In the genomic region with DNA sequence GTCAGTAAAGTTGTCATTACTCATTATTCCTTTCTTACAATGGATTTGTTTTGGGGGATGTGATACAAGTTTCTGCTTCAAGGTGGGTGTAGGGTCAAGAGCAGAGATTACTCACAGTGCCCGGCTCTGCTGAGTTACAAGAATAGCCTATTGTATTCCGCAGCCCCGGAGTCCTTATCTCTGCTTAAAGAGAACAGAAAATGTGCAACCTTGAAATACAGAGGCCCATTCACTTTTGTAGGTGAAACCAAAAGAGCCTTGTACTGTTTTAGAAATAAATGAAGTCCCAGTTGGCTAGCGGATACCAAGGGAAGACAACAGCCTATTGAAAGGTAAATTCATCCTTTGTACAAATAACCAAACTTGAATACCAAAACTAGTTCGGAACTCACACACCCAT, we compare ENCODE assay signal across 13 mouse cellular contexts. TPM values are rescaled to one million over a fixed set of nuclear protein-coding genes. Genes with fewer than 3 reads are reported as not detected.
A peak's percentile ranks its signal among the peaks of the same experiment; 100 is the strongest.
DNase-seq lines count a peak whose midpoint lies in the region; ATAC-seq and TF ChIP-seq lines count a peak whose summit lies in the region.
"Had no signal": no experiment of that assay in that cellular context is flagged by ENCODE, and none has a peak within 500 bp of the region (broad histone marks: within the 10 kb centered on the region; RNA-seq: fewer than 3 reads in every experiment).

No protein-coding gene starts in this region.

- H3K36me3 ChIP-seq in hindbrain, embryonic 12.5 days, result no peaks in the 10 kb centered on the region
- no peaks in the 10 kb centered on the region for H3K36me3 ChIP-seq in hindbrain, embryonic 14.5 days (replicated peaks; ENCODE audit: control insufficient read depth, insufficient read depth)
- H3K36me3 ChIP-seq in ES-E14 (ENCODE audit: control insufficient read depth, insufficient read depth, low read length, poor library complexity, severe bottlenecking), result no peaks in the 10 kb centered on the region
- H3K36me3 ChIP-seq in embryonic facial prominence, embryonic 14.5 days (ENCODE audit: control insufficient read depth, insufficient read depth, low read length), result no peaks in the 10 kb centered on the region
- no peaks in the 10 kb centered on the region for H3K36me3 ChIP-seq in intestine, embryonic 15.5 days

- WGBS in hindbrain, embryonic 12.5 days, result 69% methylated on average over 5 of the region's 5 CpGs
- WGBS in hindbrain, embryonic 14.5 days, result 67% methylated on average over 5 of the region's 5 CpGs
- WGBS in embryonic facial prominence, embryonic 14.5 days, result 35% methylated on average over 5 of the region's 5 CpGs
- 57% methylated on average over 5 of the region's 5 CpGs for WGBS in intestine, embryonic 15.5 days

- no peak for DNase-seq in hindbrain, embryonic 14.5 days (ENCODE audit: low spot score)
- DNase-seq in ES-E14 (ENCODE audit: low read depth, low spot score), result peak; percentile 16
- DNase-seq in embryonic facial prominence, embryonic 14.5 days (ENCODE audit: low spot score), result no peak
- no peak for DNase-seq in cerebellum, adult 8-10 months
- no peak for DNase-seq in embryo, embryonic 9.5 days (ENCODE audit: extremely low spot score)
- DNase-seq in frontal cortex, postnatal 36 days (ENCODE audit: low spot score in 2 of 2), result no peak
- DNase-seq: adrenal gland, postnatal 36 days; cerebellum, postnatal 10 days; thymus, postnatal 14 days had no signal

- H3K4me3 ChIP-seq in hindbrain, embryonic 12.5 days, result no peak overlapping the region
- no peak overlapping the region for H3K4me3 ChIP-seq in hindbrain, embryonic 14.5 days (replicated peaks; ENCODE audit: low read length)
- no peak overlapping the region for H3K4me3 ChIP-seq in ES-E14 (ENCODE audit: insufficient read depth in 1 of 2, low read depth in 1 of 2, low read length in 2 of 2, poor library complexity in 1 of 2, severe bottlenecking in 1 of 2)
- no peak overlapping the region for H3K4me3 ChIP-seq in embryonic facial prominence, embryonic 14.5 days (ENCODE audit: low read depth, low read length)
- H3K4me3 ChIP-seq in intestine, embryonic 15.5 days (replicated peaks), result no peak overlapping the region
- H3K4me3 ChIP-seq: megakaryocyte, embryonic 14.5 days; myocyte had no signal

- no peaks in the 10 kb centered on the region for H3K27me3 ChIP-seq in hindbrain, embryonic 12.5 days
- H3K27me3 ChIP-seq in hindbrain, embryonic 14.5 days (ENCODE audit: control insufficient read depth, insufficient read depth, low read length), result no peaks in the 10 kb centered on the region
- no peaks in the 10 kb centered on the region for H3K27me3 ChIP-seq in embryonic facial prominence, embryonic 14.5 days (replicated peaks; ENCODE audit: control insufficient read depth, insufficient read depth, low read length)
- no peaks in the 10 kb centered on the region for H3K27me3 ChIP-seq in intestine, embryonic 15.5 days (replicated peaks)
- H3K27me3 ChIP-seq: megakaryocyte, embryonic 14.5 days had no signal

- no peaks in the 10 kb centered on the region for H3K9me3 ChIP-seq in hindbrain, embryonic 12.5 days (replicated peaks)
- no peaks in the 10 kb centered on the region for H3K9me3 ChIP-seq in hindbrain, embryonic 14.5 days (ENCODE audit: control insufficient read depth, low read length)
- no peaks in the 10 kb centered on the region for H3K9me3 ChIP-seq in ES-E14 (ENCODE audit: control insufficient read depth, insufficient read depth, low read depth, low read length)
- no peaks in the 10 kb centered on the region for H3K9me3 ChIP-seq in embryonic facial prominence, embryonic 14.5 days (ENCODE audit: control insufficient read depth, low read length)
- H3K9me3 ChIP-seq in intestine, embryonic 15.5 days, result no peaks in the 10 kb centered on the region

- no peak overlapping the region for H3K4me2 ChIP-seq in hindbrain, embryonic 12.5 days (replicated peaks)
- H3K4me2 ChIP-seq in hindbrain, embryonic 14.5 days (replicated peaks), result no peak overlapping the region
- H3K4me2 ChIP-seq in embryonic facial prominence, embryonic 14.5 days (ENCODE audit: low read depth, low read length), result peak overlapping the region; percentile 21; the same call in 1 of the 2 replicates
- peak overlapping the region; percentile 50 for H3K4me2 ChIP-seq in intestine, embryonic 15.5 days (replicated peaks)

- 0 out of 2 replicates have a peak overlapping the region, but pooled peaks have one; percentile 7 for H3K27ac ChIP-seq in hindbrain, embryonic 12.5 days
- H3K27ac ChIP-seq in hindbrain, embryonic 14.5 days, result no peak overlapping the region
- no peak overlapping the region for H3K27ac ChIP-seq in ES-E14 (ENCODE audit: insufficient read depth, low read depth, low read length, poor library complexity, severe bottlenecking)
- peak overlapping the region; percentile 63; the same call in 1 of the 2 replicates for H3K27ac ChIP-seq in embryonic facial prominence, embryonic 14.5 days (replicated peaks; ENCODE audit: low read depth, low read length)
- 0 out of 2 replicates have a peak overlapping the region, but pooled peaks have one; percentile 80 for H3K27ac ChIP-seq in intestine, embryonic 15.5 days

- no peaks in the 10 kb centered on the region for H3K4me1 ChIP-seq in hindbrain, embryonic 12.5 days
- no peaks in the 10 kb centered on the region for H3K4me1 ChIP-seq in hindbrain, embryonic 14.5 days (replicated peaks; ENCODE audit: control insufficient read depth, insufficient read depth, low read length)
- peaks cover 0 to 8% of the 10 kb centered on the region in 2 experiments; a peak in 3 of 4 replicates for H3K4me1 ChIP-seq in ES-E14 (ENCODE audit: control insufficient read depth in 2 of 2, insufficient read depth in 2 of 2, low read length in 2 of 2, poor library complexity in 1 of 2)
- H3K4me1 ChIP-seq in embryonic facial prominence, embryonic 14.5 days (ENCODE audit: control insufficient read depth, insufficient read depth, low read length), result peaks cover 5% of the 10 kb centered on the region; the same call in 1 of the 2 replicates
- H3K4me1 ChIP-seq in intestine, embryonic 15.5 days (replicated peaks), result 0 out of 2 replicates have a peak, but pooled peaks cover 2% of the 10 kb centered on the region

- H3K9ac ChIP-seq in hindbrain, embryonic 12.5 days, result no peak overlapping the region
- H3K9ac ChIP-seq in hindbrain, embryonic 14.5 days, result no peak overlapping the region
- H3K9ac ChIP-seq in ES-E14 (ENCODE audit: insufficient read depth, low read depth, low read length, poor library complexity, severe bottlenecking), result no peak overlapping the region
- H3K9ac ChIP-seq in embryonic facial prominence, embryonic 14.5 days (ENCODE audit: low read depth, low read length), result no peak overlapping the region
- H3K9ac ChIP-seq in intestine, embryonic 15.5 days, result no peak overlapping the region

- no peak for ATAC-seq in hindbrain, embryonic 12.5 days (ENCODE audit: low FRiP score)
- no peak for ATAC-seq in hindbrain, embryonic 14.5 days (ENCODE audit: low FRiP score)
- ATAC-seq in embryonic facial prominence, embryonic 14.5 days (ENCODE audit: low read depth), result no peak
- no peak for ATAC-seq in intestine, embryonic 15.5 days

- in situ Hi-C loops in ES-E14 (cut with MboI; ENCODE audit: low sequenced_read_pairs in 2 of 2, unreplicated experiment in 2 of 2), result no loop called here

TF ChIP-seq in ES-E14, 5 proteins besides CTCF, POLR2A, EP300 and RAD21:
- TF ChIP-seq ZC3H11A (IDR thresholded peaks at IDR 0.05; ENCODE audit: borderline replicate concordance, low read depth, low read length), result no peak
- no peak for TF ChIP-seq CHD2 (IDR thresholded peaks at IDR 0.05; ENCODE audit: low read depth, low read length)
- TF ChIP-seq ZNF384 (IDR thresholded peaks at IDR 0.05; ENCODE audit: low read depth, low read length), result no peak
- no peak for TF ChIP-seq MAFK (IDR thresholded peaks at IDR 0.05; ENCODE audit: insufficient read depth, low read depth, low read length)

RNA-seq across cellular contexts. Expression of gene Tfpi, which starts 42.2 kb away (rescaled TPM):
- 18.7 and 25.7 TPM in 2 replicates for polyA plus RNA-seq in hindbrain, embryonic 12.5 days (2016; fragmentation: Nextera tagmentation; extraction: Ambion mirVana)
- polyA plus RNA-seq in hindbrain, embryonic 14.5 days (2014; fragmentation: Nextera tagmentation; extraction: Ambion mirVana), result 19.0 and 20.4 TPM in 2 replicates
- 80.4 and 110 TPM in 2 replicates for total RNA-seq in ES-E14 (2012; rRNA removed)
- polyA plus RNA-seq in embryonic facial prominence, embryonic 14.5 days (2014; fragmentation: Nextera tagmentation; extraction: Ambion mirVana), result 44.3 and 44.5 TPM in 2 replicates
- polyA plus RNA-seq in intestine, embryonic 15.5 days (2015; fragmentation: Nextera tagmentation; extraction: Ambion mirVana), result 40.9 and 46.9 TPM in 2 replicates

Comparison
In these comparisons a context has a peak if more than half of its experiments do, and no peak if none do; other contexts are left out.
1. H3K27ac ChIP-seq: peak in hindbrain, embryonic 12.5 days (single experiment), embryonic facial prominence, embryonic 14.5 days (single experiment) and intestine, embryonic 15.5 days (single experiment); none in hindbrain, embryonic 14.5 days (single experiment) and ES-E14 (single experiment).
2. H3K4me2 ChIP-seq: peak in embryonic facial prominence, embryonic 14.5 days (single experiment) and intestine, embryonic 15.5 days (single experiment); none in hindbrain, embryonic 12.5 days (single experiment) and hindbrain, embryonic 14.5 days (single experiment).